Mouse (Mus musculus) testis, adult 2 months (tissue): Measurements from ENCODE around the gene Cotl1.

Experiments
- CTCF ChIP-seq: fragments of 200-500 bp; IDR thresholded peaks from 2 replicates; pipeline ENCODE4 v1.5.1; 2012; ENCODE audit warnings: low read depth, mild to moderate bottlenecking, inconsistent platforms, low read length, moderate library complexity; ENCODE audit not compliant: control insufficient read depth, insufficient read depth, insufficient replicate concordance
- POLR2A ChIP-seq: fragments of 200-500 bp; IDR thresholded peaks from 2 replicates; pipeline ENCODE4 v1.6.1; 2012; ENCODE audit warnings: low read depth, mild to moderate bottlenecking, inconsistent platforms, low read length, moderate library complexity; ENCODE audit not compliant: control insufficient read depth

- TF ChIP-seq CTCF (no peak), POLR2A (no peak)
Measured at GRCm38 (mm10) chr8:119844577-119844976, 4.2 kb upstream of the Cotl1 start.
